Mouse (Mus musculus): ENCODE measurements around the gene Gm20388.

Gene Gm20388

GRCm38 (mm10) chr8:119910547-119911257 lies at the start of gene Gm20388:
Gene Gm20388 (plus strand): TSS chr8:119910841.
- in situ Hi-C loops (cut with MboI): loop anchor here (10.0 kb wide), 1 partner anchor 126 kb away; no protein-coding TSS in a partner anchor

GRCm38 (mm10) chr8:119861706-119862389 lies 48.8 kb upstream of the Gm20388 start, which contains the start of gene Klhl36:
Gene Klhl36 (plus strand): TSS chr8:119862266.
- in situ Hi-C loops (cut with MboI): no loop called here

GRCm38 (mm10) chr8:119862390-119862734 lies 48.3 kb upstream of the Gm20388 start:
- in situ Hi-C loops (cut with MboI): no loop called here

- in situ Hi-C loops (cut with MboI): no loop called here
These were observed 47.9 kb upstream of the Gm20388 start for GRCm38 (mm10) chr8:119862749-119863148.

- in situ Hi-C loops (cut with MboI): loop anchor here (5.0 kb wide), 1 partner anchor 48 kb away; no protein-coding TSS in a partner anchor
These were observed 41.0 kb upstream of the Gm20388 start for GRCm38 (mm10) chr8:119869616-119870015.

GRCm38 (mm10) chr8:119873181-119873580 lies 37.5 kb upstream of the Gm20388 start:
- in situ Hi-C loops (cut with MboI): no loop called here

GRCm38 (mm10) chr8:119881301-119881700 lies 29.3 kb upstream of the Gm20388 start:
- in situ Hi-C loops (cut with MboI): no loop called here

GRCm38 (mm10) chr8:119881917-119882316 lies 28.7 kb upstream of the Gm20388 start:
- in situ Hi-C loops (cut with MboI): no loop called here

- in situ Hi-C loops (cut with MboI): no loop called here
These were observed 27.4 kb upstream of the Gm20388 start for GRCm38 (mm10) chr8:119883281-119883680.

GRCm38 (mm10) chr8:119885612-119886011 lies 25.0 kb upstream of the Gm20388 start:
- in situ Hi-C loops (cut with MboI): no loop called here

GRCm38 (mm10) chr8:119887130-119887529 lies 23.5 kb upstream of the Gm20388 start:
- in situ Hi-C loops (cut with MboI): no loop called here

GRCm38 (mm10) chr8:119888012-119888411 lies 22.6 kb upstream of the Gm20388 start:
- in situ Hi-C loops (cut with MboI): no loop called here

- in situ Hi-C loops (cut with MboI): no loop called here
These were observed 13.6 kb upstream of the Gm20388 start for GRCm38 (mm10) chr8:119897069-119897468.

GRCm38 (mm10) chr8:119897933-119898332 lies 12.7 kb upstream of the Gm20388 start:
- in situ Hi-C loops (cut with MboI): no loop called here

GRCm38 (mm10) chr8:119901349-119901748 lies 9.3 kb upstream of the Gm20388 start:
- in situ Hi-C loops (cut with MboI): no loop called here

GRCm38 (mm10) chr8:119901952-119902351 lies 8.7 kb upstream of the Gm20388 start:
- in situ Hi-C loops (cut with MboI): no loop called here

GRCm38 (mm10) chr8:119904323-119904911 lies 6.2 kb upstream of the Gm20388 start:
- in situ Hi-C loops (cut with MboI): no loop called here

GRCm38 (mm10) chr8:119909944-119910546 lies 596 bp upstream of the Gm20388 start, which contains the start of gene Usp10:
Gene Usp10 (plus strand): TSS chr8:119910360.
- in situ Hi-C loops (cut with MboI): loop anchor here (10.0 kb wide), 1 partner anchor 125 kb away; no protein-coding TSS in a partner anchor

GRCm38 (mm10) chr8:119911258-119911962 lies 769 bp downstream of the Gm20388 start:
- in situ Hi-C loops (cut with MboI): loop anchor here (10.0 kb wide), 1 partner anchor 127 kb away; no protein-coding TSS in a partner anchor

- in situ Hi-C loops (cut with MboI): loop anchor here (10.0 kb wide), 1 partner anchor 128 kb away; no protein-coding TSS in a partner anchor
These were observed 2.0 kb downstream of the Gm20388 start for GRCm38 (mm10) chr8:119912643-119913042.

- in situ Hi-C loops (cut with MboI): loop anchor here (10.0 kb wide), 1 partner anchor 128 kb away; no protein-coding TSS in a partner anchor
These were observed 2.5 kb downstream of the Gm20388 start for GRCm38 (mm10) chr8:119913181-119913580.
